Mouse (Mus musculus): ENCODE measurements around the gene Ankrd50.

The Ankrd50 gene

GRCm38 (mm10) chr3:38484191-38485106 is at the start of gene Ankrd50:
Gene Ankrd50 (minus strand): TSS chr3:38484844.
- DNase-seq (ENCODE audit: low spot score in 2 of 2) = peak; percentile 100

DNA sequence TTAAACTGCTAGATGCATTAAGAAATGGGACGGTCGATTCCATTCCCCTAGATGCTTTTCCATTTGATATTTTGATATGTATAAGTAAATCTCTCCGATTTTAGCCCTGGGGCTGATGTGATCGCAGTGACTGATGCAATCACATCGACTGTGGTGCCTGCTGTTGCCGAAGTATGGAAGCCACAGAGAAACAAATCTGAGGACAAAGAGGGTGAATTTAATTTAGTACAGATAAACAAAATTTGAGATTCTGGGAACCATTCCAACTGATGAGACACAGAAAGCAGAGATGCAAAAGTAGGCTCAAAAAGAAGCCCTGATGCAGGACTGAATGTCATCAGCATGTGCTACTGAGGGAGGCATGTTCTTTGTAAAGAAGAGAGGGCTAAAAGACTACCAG is 49.6 kb upstream of the Ankrd50 start:
- DNase-seq (ENCODE audit: low spot score in 2 of 2) = no peak

- DNase-seq (ENCODE audit: low spot score in 2 of 2) = no peak
These were observed 35.8 kb upstream of the Ankrd50 start for GRCm38 (mm10) chr3:38520426-38520825.

GRCm38 (mm10) chr3:38519971-38520370 is 35.3 kb upstream of the Ankrd50 start:
- DNase-seq (ENCODE audit: low spot score in 2 of 2) = no peak

GRCm38 (mm10) chr3:38503606-38504005 is 19.0 kb upstream of the Ankrd50 start:
- no peak for DNase-seq (ENCODE audit: low spot score in 2 of 2)

DNA sequence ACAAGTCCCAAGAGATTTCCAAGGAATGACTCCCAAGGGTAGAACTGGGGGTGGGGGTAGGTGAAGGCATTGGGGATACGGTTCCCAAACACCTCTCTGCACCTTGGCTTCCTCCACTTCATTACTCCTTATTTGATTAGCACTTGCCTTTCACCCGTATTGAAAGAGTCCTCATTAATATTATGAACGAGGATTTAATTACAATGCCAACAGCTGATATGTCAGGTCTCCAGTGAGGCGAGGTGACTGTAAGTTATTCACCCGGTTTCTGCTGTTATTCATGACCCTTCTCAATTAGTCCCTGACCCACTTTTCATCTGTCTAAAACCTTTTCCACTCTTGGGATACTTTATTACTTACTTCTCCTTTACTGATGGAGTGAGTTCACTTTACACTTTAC is 17.5 kb upstream of the Ankrd50 start:
- DNase-seq (ENCODE audit: low spot score in 2 of 2) = no peak

DNA sequence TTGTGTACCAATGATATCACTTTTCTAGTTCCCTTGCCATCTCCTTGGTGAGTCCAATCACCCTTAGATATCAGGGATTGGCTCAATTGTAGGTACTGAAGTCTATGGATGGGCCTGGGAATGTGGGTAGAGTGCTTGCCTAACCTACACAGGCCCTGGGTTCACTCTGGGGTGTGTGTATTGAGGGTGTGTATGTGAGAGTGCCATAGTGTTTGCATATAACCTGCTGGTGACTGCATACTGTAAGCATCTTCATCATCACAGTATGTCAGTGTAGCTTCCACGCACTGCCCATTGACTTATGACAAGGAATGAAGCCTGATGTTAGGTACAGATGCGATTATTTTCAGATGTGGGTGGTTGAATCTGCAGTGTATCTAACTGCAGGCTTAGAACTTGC is 17.1 kb upstream of the Ankrd50 start:
- no peak for DNase-seq (ENCODE audit: low spot score in 2 of 2)

- no peak for DNase-seq (ENCODE audit: low spot score in 2 of 2)
These were observed 16.7 kb upstream of the Ankrd50 start for GRCm38 (mm10) chr3:38501316-38501715.

DNA sequence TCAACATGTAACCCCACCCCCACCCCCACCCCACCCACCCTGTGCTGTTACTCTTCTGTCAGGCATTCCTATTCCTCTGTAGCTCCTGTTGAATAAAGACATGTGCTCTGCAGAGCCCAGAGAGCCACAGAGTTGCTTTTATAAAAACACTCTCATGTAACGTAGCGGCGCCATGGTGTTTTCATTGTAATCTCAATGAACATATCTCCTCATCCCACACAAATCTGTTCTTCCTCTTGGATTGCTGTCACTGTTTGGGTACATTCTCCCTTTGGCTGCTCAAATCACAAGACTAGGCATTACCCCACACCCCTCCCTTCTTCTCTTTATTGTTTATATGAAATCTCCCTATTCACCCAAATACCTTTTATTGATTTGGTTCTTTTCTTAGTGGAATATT is 13.9 kb upstream of the Ankrd50 start:
- DNase-seq (ENCODE audit: low spot score in 2 of 2) = no peak

- DNase-seq (ENCODE audit: low spot score in 2 of 2) = peak; percentile 31 to 60
These were observed 12.2 kb upstream of the Ankrd50 start for GRCm38 (mm10) chr3:38496795-38497385.

DNA sequence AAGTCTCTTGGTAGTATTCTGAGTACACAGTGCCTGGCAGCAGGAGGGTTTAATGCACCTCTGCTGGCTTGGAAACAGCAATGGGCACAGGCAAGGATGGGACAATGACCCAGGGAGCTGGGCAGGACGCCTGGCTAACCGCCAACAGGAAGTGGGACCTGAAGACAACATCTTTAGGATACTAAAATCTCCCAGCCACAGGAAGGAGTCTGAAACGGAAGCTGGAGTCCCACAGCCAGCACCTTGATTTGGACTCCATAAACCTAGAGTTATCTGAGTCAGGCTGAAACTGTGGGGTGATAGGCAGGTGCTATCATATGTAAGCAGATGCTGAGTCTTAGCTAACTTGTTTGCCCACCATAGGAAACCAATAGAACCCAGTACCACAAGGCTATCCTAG is 7.1 kb upstream of the Ankrd50 start:
- no peak for DNase-seq (ENCODE audit: low spot score in 2 of 2)

DNA sequence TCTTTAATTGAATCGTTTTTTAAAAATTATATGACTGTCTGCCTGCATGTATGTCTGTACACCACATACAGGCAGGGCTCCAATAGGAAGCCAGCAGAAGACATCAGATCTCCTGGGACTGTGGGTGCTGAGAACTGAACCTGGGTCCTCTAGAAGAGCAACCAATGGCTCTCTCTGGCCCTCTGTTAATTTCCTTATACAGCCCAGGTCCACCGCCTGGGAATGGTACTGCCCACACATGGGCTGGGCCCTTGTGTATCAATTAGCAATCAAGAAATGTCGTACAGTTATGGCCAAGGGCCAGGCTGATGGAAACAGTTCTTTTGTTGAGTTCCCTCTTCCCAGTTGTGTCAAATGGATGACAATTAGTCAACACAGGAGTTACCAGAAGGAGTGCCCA is 6.6 kb upstream of the Ankrd50 start:
- DNase-seq (ENCODE audit: low spot score in 2 of 2) = no peak

GRCm38 (mm10) chr3:38490720-38491119 is 6.1 kb upstream of the Ankrd50 start:
- DNase-seq (ENCODE audit: low spot score in 2 of 2) = no peak

- DNase-seq (ENCODE audit: low spot score in 2 of 2) = no peak
These were observed 482 bp upstream of the Ankrd50 start for GRCm38 (mm10) chr3:38485107-38485545.

DNA sequence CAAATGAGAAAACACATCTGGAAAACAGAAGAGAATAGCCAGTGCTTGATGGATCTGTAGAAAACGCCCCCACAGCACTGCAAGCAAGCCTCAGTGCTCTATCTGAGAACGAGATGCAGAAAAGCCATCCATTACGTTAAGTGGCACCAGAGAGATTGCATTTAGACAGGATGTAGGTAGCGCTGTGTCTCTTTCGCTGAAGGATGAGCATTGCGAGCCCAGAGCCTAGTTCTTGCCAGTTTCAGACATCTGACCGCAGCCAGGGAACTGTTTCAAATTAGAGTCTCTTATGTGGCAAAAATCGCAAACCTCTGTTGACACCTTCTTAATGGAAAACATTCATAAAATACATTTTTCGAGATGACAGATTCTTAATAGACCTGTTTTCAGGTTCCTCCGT is 1.1 kb downstream of the Ankrd50 start:
- DNase-seq (ENCODE audit: low spot score in 2 of 2) = peak; percentile 23 to 26

DNA sequence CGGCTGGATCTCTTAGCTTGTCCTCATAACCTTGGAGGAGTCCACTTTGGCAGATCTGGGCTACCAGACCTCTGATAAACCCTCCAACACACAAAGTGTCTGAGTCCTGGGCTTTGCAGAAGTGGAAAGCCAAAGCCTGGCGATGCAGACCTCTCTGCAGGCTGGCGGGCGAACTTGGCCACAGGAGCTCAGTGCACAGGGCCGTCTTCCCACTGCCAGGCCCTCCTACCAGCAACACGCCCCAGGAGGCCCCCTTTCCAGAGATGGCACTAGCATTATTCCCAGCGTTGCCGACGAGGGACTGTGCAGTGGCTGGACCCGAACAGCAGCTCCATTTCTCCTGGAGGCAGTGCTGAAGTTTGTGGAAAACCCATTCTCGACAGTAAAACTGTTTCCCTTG is 1.9 kb downstream of the Ankrd50 start:
- no peak for DNase-seq (ENCODE audit: low spot score in 2 of 2)

- no peak for DNase-seq (ENCODE audit: low spot score in 2 of 2)
These were observed 3.5 kb downstream of the Ankrd50 start for GRCm38 (mm10) chr3:38481106-38481505.

DNA sequence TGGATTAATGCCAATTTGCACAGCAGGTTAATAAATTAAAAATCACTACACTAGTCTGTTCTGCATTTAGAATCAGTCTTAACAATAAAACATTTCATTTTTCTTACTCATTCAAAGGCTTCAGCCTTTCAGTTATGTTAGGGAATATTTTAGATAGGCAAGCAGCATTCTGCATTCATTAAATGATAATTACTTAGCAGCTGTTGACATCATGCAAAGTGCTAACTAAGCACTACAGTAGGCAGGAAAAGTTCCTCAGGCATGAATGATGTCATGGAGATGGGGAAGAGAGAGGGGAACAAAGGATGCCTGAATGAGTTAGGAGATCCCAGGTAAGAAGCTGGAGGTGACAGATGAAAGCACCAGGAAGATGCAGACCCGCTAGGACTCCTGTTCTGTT is 6.7 kb downstream of the Ankrd50 start:
- DNase-seq (ENCODE audit: low spot score in 2 of 2) = no peak

- no peak for DNase-seq (ENCODE audit: low spot score in 2 of 2)
These were observed 9.1 kb downstream of the Ankrd50 start for GRCm38 (mm10) chr3:38475587-38475986.

DNA sequence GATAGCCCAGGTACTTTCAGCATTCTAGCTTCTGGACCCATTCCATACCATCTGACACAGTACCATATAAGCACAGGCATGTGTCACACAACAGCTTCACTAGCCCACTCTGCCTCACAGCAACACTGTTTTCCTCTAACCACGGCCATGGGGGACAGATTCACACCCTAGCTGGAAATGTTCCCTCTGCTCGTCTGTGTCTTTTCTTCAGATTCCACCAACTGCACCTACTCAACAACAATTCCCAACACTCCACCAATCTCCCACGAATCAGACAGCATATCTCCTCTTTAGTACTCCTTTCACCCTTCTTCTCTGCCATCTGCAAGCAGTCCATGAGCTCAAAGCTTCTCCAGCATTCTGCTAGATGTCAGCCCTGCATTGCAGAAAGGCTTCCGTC is 11.5 kb downstream of the Ankrd50 start:
- DNase-seq (ENCODE audit: low spot score in 2 of 2) = no peak

- DNase-seq (ENCODE audit: low spot score in 2 of 2) = no peak
These were observed 13.1 kb downstream of the Ankrd50 start for GRCm38 (mm10) chr3:38471516-38471915.

DNA sequence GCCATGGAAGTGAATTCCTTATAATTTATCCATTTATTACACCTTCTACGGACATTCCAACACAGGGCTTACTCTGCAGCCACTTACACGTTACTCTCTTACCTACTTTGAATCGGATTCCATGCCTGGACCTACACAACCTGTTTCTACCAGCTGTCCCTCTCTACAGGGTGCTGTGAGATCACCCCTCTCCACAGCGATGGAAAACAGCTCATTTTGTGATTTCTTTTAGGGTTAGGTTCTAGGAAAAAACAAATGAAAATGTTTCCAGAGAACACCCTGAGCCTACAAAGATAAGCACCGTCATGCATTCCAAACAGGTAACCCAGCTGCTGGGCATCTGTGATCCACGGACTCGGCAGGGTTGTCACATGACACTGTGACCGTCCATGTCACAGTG is 16.5 kb downstream of the Ankrd50 start:
- DNase-seq (ENCODE audit: low spot score in 2 of 2) = no peak

- DNase-seq (ENCODE audit: low spot score in 2 of 2) = no peak
These were observed 17.7 kb downstream of the Ankrd50 start for GRCm38 (mm10) chr3:38466880-38467405.

Measured in natural killer cell, adult 2 months (primary cell).